Comparison of ENCODE assay signal across 17 mouse cellular contexts in genomic region chr19:28940135-28940874, GRCm38 (mm10). TPM values are rescaled to one million over a fixed set of nuclear protein-coding genes. Genes with fewer than 3 reads are reported as not detected.
A peak's percentile ranks its signal among the peaks of the same experiment; 100 is the strongest.
DNase-seq lines count a peak whose midpoint lies in the region; ATAC-seq and TF ChIP-seq lines count a peak whose summit lies in the region.
"Had no signal": no experiment of that assay in that cellular context is flagged by ENCODE, and none has a peak within 500 bp of the region (broad histone marks: within the 10 kb centered on the region; RNA-seq: fewer than 3 reads in every experiment).

No protein-coding gene starts in this region.

- peak; percentile 42 to 53 for DNase-seq in kidney, postnatal 4 days
- DNase-seq in kidney, adult 18-20 months: no peak
- DNase-seq in heart, adult 18-20 months: peak; percentile 53 to 62
- peak; percentile 75 to 77 for DNase-seq in heart, postnatal 10 days
- peak; percentile 59 for DNase-seq in lung, postnatal 25 days (ENCODE audit: low spot score)
- no peak for DNase-seq in cerebellum, adult 8-10 months
- DNase-seq in liver, embryonic 11.5 days (ENCODE audit: low spot score): no peak
- DNase-seq in thymus, adult 2 months: no peak
- DNase-seq: cerebellum, adult 2 months; forebrain, postnatal 0 days; gastrocnemius, postnatal 36 days; liver, embryonic 13.5 days; right cerebral cortex, postnatal 14 days had no signal

- no peak for TF ChIP-seq POLR2A in thymus, adult 2 months (IDR thresholded peaks at IDR 0.05; ENCODE audit: control insufficient read depth, extremely low read depth, insufficient read depth, low read length, poor library complexity)

- no peak overlapping the region for H3K4me3 ChIP-seq in liver, embryonic 11.5 days (ENCODE audit: low read depth, low read length)
- H3K4me3 ChIP-seq in thymus, adult 2 months (ENCODE audit: control insufficient read depth, insufficient read depth, low read length): no peak overlapping the region
- H3K4me3 ChIP-seq: embryonic facial prominence, embryonic 15.5 days; liver, embryonic 13.5 days; neural tube, embryonic 15.5 days had no signal

- 0 out of 2 replicates have a peak, but pooled peaks cover 3% of the 10 kb centered on the region for H3K4me1 ChIP-seq in liver, embryonic 11.5 days (replicated peaks; ENCODE audit: control insufficient read depth, insufficient read depth, low read length)
- H3K4me1 ChIP-seq in thymus, adult 2 months (replicated peaks; ENCODE audit: control insufficient read depth, insufficient read depth, low read length): no peaks in the 10 kb centered on the region
- H3K4me1 ChIP-seq: embryonic facial prominence, embryonic 15.5 days; liver, embryonic 13.5 days; neural tube, embryonic 15.5 days had no signal

- H3K9ac ChIP-seq in liver, embryonic 11.5 days (ENCODE audit: low read depth, low read length): no peak overlapping the region
- H3K9ac ChIP-seq: embryonic facial prominence, embryonic 15.5 days; forebrain, postnatal 0 days; liver, embryonic 13.5 days; neural tube, embryonic 15.5 days had no signal

- H3K27ac ChIP-seq in liver, embryonic 11.5 days (ENCODE audit: low read depth, low read length): no peak overlapping the region
- H3K27ac ChIP-seq in thymus, adult 2 months (ENCODE audit: control insufficient read depth, insufficient read depth, low read length): no peak overlapping the region
- H3K27ac ChIP-seq: embryonic facial prominence, embryonic 15.5 days; liver, embryonic 13.5 days; neural tube, embryonic 15.5 days had no signal

- no peak overlapping the region for H3K4me2 ChIP-seq in liver, embryonic 11.5 days
- H3K4me2 ChIP-seq: embryonic facial prominence, embryonic 15.5 days; liver, embryonic 13.5 days; neural tube, embryonic 15.5 days had no signal

- intact Hi-C loops in heart, postnatal 10 days (cut with DNase I): no loop called here

- ATAC-seq in liver, embryonic 11.5 days (replicated peaks; ENCODE audit: low FRiP score): no peak
- ATAC-seq: forebrain, postnatal 0 days; inflammation-experienced regulatory T-cells, adult 6 months had no signal

- no peak for TF ChIP-seq CTCF in thymus, adult 2 months (IDR thresholded peaks at IDR 0.05; ENCODE audit: borderline replicate concordance, control insufficient read depth, extremely low read depth, insufficient read depth, low read length, poor library complexity)

- H3K36me3 ChIP-seq in liver, embryonic 11.5 days (ENCODE audit: control insufficient read depth, insufficient read depth, low read length): no peaks in the 10 kb centered on the region
- H3K36me3 ChIP-seq in thymus, adult 2 months (ENCODE audit: control insufficient read depth, insufficient read depth, low read length): no peaks in the 10 kb centered on the region
- H3K36me3 ChIP-seq: embryonic facial prominence, embryonic 15.5 days; liver, embryonic 13.5 days; neural tube, embryonic 15.5 days had no signal

- H3K9me3 ChIP-seq in liver, embryonic 11.5 days (ENCODE audit: control insufficient read depth, low read length): no peaks in the 10 kb centered on the region
- H3K9me3 ChIP-seq: embryonic facial prominence, embryonic 15.5 days; liver, embryonic 13.5 days; neural tube, embryonic 15.5 days had no signal

- 57% methylated on average over 9 of the region's 9 CpGs for WGBS in liver, embryonic 11.5 days
- 52% methylated on average over 9 of the region's 9 CpGs for WGBS in thymus, adult 2 months

- H3K27me3 ChIP-seq in liver, embryonic 11.5 days (replicated peaks; ENCODE audit: control insufficient read depth, insufficient read depth, low read length): no peaks in the 10 kb centered on the region
- no peaks in the 10 kb centered on the region for H3K27me3 ChIP-seq in thymus, adult 2 months (ENCODE audit: control insufficient read depth, insufficient read depth, low read length)
- H3K27me3 ChIP-seq: CH12.LX; embryonic facial prominence, embryonic 15.5 days; liver, embryonic 13.5 days; neural tube, embryonic 15.5 days had no signal

RNA-seq across cellular contexts. Expression of gene Plpp6, which starts 23.4 kb away (rescaled TPM):
- 1 to 10 TPM; 8.7 to 9.3 TPM for total RNA-seq in heart, adult 18-20 months (2021)
- total RNA-seq in heart, postnatal 10 days (2021): 1 to 10 TPM; 7.7 to 8.1 TPM
- 3.8 and 5.0 TPM in 2 replicates for polyA plus RNA-seq in liver, embryonic 11.5 days (2014; fragmentation: Nextera tagmentation; extraction: Ambion mirVana)
- polyA plus RNA-seq in thymus, adult 2 months (2012; rRNA removed): 12.0 and 18.4 TPM in 2 replicates

RNA-seq across cellular contexts. Expression of gene 4430402I18Rik, which starts 27.3 kb away (rescaled TPM):
- total RNA-seq in heart, adult 18-20 months (2021): 10 to 100 TPM; 27.8 to 33.8 TPM
- 10 to 100 TPM; 15.7 to 16.5 TPM for total RNA-seq in heart, postnatal 10 days (2021)
- 0.70 and 1.2 TPM in 2 replicates for polyA plus RNA-seq in liver, embryonic 11.5 days (2014; fragmentation: Nextera tagmentation; extraction: Ambion mirVana)
- 0.78 and 1.5 TPM in 2 replicates for polyA plus RNA-seq in thymus, adult 2 months (2012; rRNA removed)
- polyA plus RNA-seq: inflammation-experienced regulatory T-cells, adult 6 months had no signal

RNA-seq across cellular contexts. Expression of gene Cdc37l1, which starts 49.8 kb away (rescaled TPM):
- total RNA-seq in heart, adult 18-20 months (2021): 10 to 100 TPM; 63.2 to 82.7 TPM
- total RNA-seq in heart, postnatal 10 days (2021): 10 to 100 TPM; 53.6 to 85.5 TPM
- 27.9 and 29.6 TPM in 2 replicates for polyA plus RNA-seq in liver, embryonic 11.5 days (2014; fragmentation: Nextera tagmentation; extraction: Ambion mirVana)
- polyA plus RNA-seq in thymus, adult 2 months (2012; rRNA removed): 21.4 and 26.0 TPM in 2 replicates

Comparison
In these comparisons a context has a peak if more than half of its experiments do, and no peak if none do; other contexts are left out.
1. DNase-seq: peak in kidney, postnatal 4 days (2 of 2), heart, adult 18-20 months (2 of 2), heart, postnatal 10 days (2 of 2) and lung, postnatal 25 days (single experiment); none in kidney, adult 18-20 months (single experiment), cerebellum, adult 8-10 months (single experiment), liver, embryonic 11.5 days (single experiment) and thymus, adult 2 months (single experiment).